Mouse (Mus musculus): Measurements from ENCODE around the gene Ccdc90b. TPM values are rescaled to one million over a fixed set of nuclear protein-coding genes. Genes with fewer than 3 reads are reported as not detected.

The Ccdc90b gene
- total and polyA plus RNA-seq, 3 experiments: not detected

DNA sequence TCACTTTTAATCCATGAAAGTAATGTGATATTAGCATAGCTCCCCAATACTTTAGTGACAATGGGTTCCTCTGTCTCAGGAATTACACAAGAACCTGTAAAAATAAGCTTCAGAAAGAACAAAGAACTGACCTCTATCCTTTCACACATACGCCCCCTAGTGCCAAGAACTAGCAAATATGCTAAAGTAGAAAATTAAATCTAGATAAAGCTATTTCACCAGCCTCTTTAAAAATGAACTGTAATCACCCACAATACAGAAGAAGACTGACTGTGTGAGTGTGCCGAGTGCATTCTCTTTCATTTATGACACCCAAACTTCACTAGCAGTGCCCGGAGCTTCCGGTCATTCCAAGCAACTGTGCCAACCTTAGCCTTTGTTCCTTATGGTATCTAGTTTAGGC is 10.0 kb upstream of the Ccdc90b start:
- TF ChIP-seq JUND (IDR thresholded peaks at IDR 0.05; ENCODE audit: low read depth, low read length) (no peak), CHD1 (IDR thresholded peaks at IDR 0.05; ENCODE audit: low read depth, low read length) (no peak), EP300 (IDR thresholded peaks at IDR 0.05; ENCODE audit: low read depth in 1 of 2, low read length in 2 of 2) (no peak), HCFC1 (IDR thresholded peaks at IDR 0.05; ENCODE audit: low read depth, low read length) (no peak), ELF1 (IDR thresholded peaks at IDR 0.05; ENCODE audit: low read depth, low read length) (no peak), ZKSCAN1 (IDR thresholded peaks at IDR 0.05; ENCODE audit: low read depth, low read length) (no peak), USF1 (IDR thresholded peaks at IDR 0.05; ENCODE audit: low read depth, low read length) (no peak), KAT2A (conservative IDR thresholded peaks at IDR 0.05; ENCODE audit: low read depth, low read length) (no peak), NRF1 (IDR thresholded peaks at IDR 0.05; ENCODE audit: insufficient read depth, low read depth, low read length, poor library complexity, severe bottlenecking) (no peak), CTCF (IDR thresholded peaks at IDR 0.05 in 2 of 3, conservative IDR thresholded peaks at IDR 0.05 in 1 of 3; ENCODE audit: control insufficient read depth in 1 of 3, insufficient read depth in 1 of 3, low read depth in 2 of 3, low read length in 3 of 3, poor library complexity in 1 of 3, severe bottlenecking in 1 of 3) (peak; percentile 3 to 70 (median 45); a peak in 4 of 6 replicates), SMC3 (IDR thresholded peaks at IDR 0.05; ENCODE audit: low read depth, low read length) (peak; percentile 62), NELFE (IDR thresholded peaks at IDR 0.05; ENCODE audit: low read depth, low read length) (no peak), GATA1 (IDR thresholded peaks at IDR 0.05; ENCODE audit: low read depth, low read length) (peak; percentile 44; the same call in 1 of the 2 replicates), POLR2AphosphoS2 (IDR thresholded peaks at IDR 0.05; ENCODE audit: low read length) (no peak), ZC3H11A (IDR thresholded peaks at IDR 0.05; ENCODE audit: low read depth, low read length) (0 out of 2 replicates have a peak, but pooled peaks have one; percentile 30), USF2 (IDR thresholded peaks at IDR 0.05; ENCODE audit: borderline replicate concordance in 1 of 2, insufficient read depth in 1 of 2, low read depth in 1 of 2, low read length in 2 of 2) (no peak), UBTF (IDR thresholded peaks at IDR 0.05; ENCODE audit: borderline replicate concordance, insufficient read depth, low read depth, low read length) (no peak), MEF2A (IDR thresholded peaks at IDR 0.05; ENCODE audit: extremely low read depth, insufficient replicate concordance, low read depth, low read length, poor library complexity, severe bottlenecking) (no peak), POLR2A (IDR thresholded peaks at IDR 0.05; ENCODE audit: control insufficient read depth in 1 of 2, insufficient read depth in 1 of 2, low read depth in 1 of 2, low read length in 2 of 2, poor library complexity in 1 of 2) (no peak), RAD21 (IDR thresholded peaks at IDR 0.05; ENCODE audit: low read depth, low read length) (peak; percentile 65), GABPA (IDR thresholded peaks at IDR 0.05; ENCODE audit: low read depth, low read length) (no peak), ZNF384 (IDR thresholded peaks at IDR 0.05; ENCODE audit: low read depth, low read length) (no peak), ETS1 (IDR thresholded peaks at IDR 0.05; ENCODE audit: low read depth, low read length) (no peak), E2F4 (IDR thresholded peaks at IDR 0.05; ENCODE audit: borderline replicate concordance, low read depth, low read length) (no peak), TAL1 (IDR thresholded peaks at IDR 0.05; ENCODE audit: low read length) (no peak), ZMIZ1 (IDR thresholded peaks at IDR 0.05; ENCODE audit: low read depth, low read length) (no peak), POLR2AphosphoS5 (IDR thresholded peaks at IDR 0.05; ENCODE audit: borderline replicate concordance, low read depth, low read length) (no peak), BHLHE40 (IDR thresholded peaks at IDR 0.05; ENCODE audit: borderline replicate concordance, low read depth, low read length) (no peak), MAX (IDR thresholded peaks at IDR 0.05; ENCODE audit: low read length) (no peak), MXI1 (IDR thresholded peaks at IDR 0.05; ENCODE audit: low read depth, low read length) (no peak), MYC (IDR thresholded peaks at IDR 0.05; ENCODE audit: low read depth, low read length) (no peak), MYB (IDR thresholded peaks at IDR 0.05; ENCODE audit: low read depth, low read length) (no peak)
- H3K27ac ChIP-seq (ENCODE audit: control insufficient read depth, low read depth, low read length): no peak overlapping the region
- H3K36me3 ChIP-seq (ENCODE audit: control insufficient read depth in 1 of 2, insufficient read depth in 2 of 2, low read length in 2 of 2): no peaks in the 10 kb centered on the region
- no peak overlapping the region for H3K4me3 ChIP-seq (ENCODE audit: control insufficient read depth in 1 of 2, insufficient read depth in 1 of 2, low read depth in 2 of 2, low read length in 2 of 2)
- H3K27me3 ChIP-seq (ENCODE audit: control insufficient read depth in 1 of 2, insufficient read depth in 2 of 2, low read length in 2 of 2): no peaks in the 10 kb centered on the region
- H3K9ac ChIP-seq (ENCODE audit: control insufficient read depth, low read depth, low read length, poor library complexity, severe bottlenecking): no peak overlapping the region
- DNase-seq (ENCODE audit: low read depth, low spot score): peak; percentile 48
- no peaks in the 10 kb centered on the region for H3K9me3 ChIP-seq (replicated peaks; ENCODE audit: insufficient read depth, low read length)
- no peaks in the 10 kb centered on the region for H3K4me1 ChIP-seq (ENCODE audit: control insufficient read depth in 1 of 2, insufficient read depth in 2 of 2, low read length in 2 of 2)
- H3K79me2 ChIP-seq (ENCODE audit: control insufficient read depth, insufficient read depth, low read length, poor library complexity): no peaks in the 10 kb centered on the region

Data from MEL (cell line).